Mouse (Mus musculus) liver, postnatal 0 days (tissue): ENCODE measurements at regions not wholly inside any gene's neighbourhood (a gene's known extent, or its start where the extent isn't known, plus 50 kb on each side); places are given as distances from the start of the nearest gene placed in this dataset.

Source experiments
- ATAC-seq: fragments of 200-750 bp; cut with Nextera tagmentation; 2 replicates; pipeline ENCODE4 v1.8.0; 2017; ENCODE audit warnings: mild to moderate bottlenecking, moderate library complexity
- DNase-seq: peaks from one replicate; pipeline ENCODE4 v3.0.0-alpha.2; 2016
- H3K27ac ChIP-seq: fragments of 300-500 bp; sonication (generic); 2 replicates; pipeline ENCODE4 v1.5.1; 2014; ENCODE audit warnings: antibody characterized with exemption, moderate library complexity, mild to moderate bottlenecking, low read depth
- H3K27me3 ChIP-seq: fragments of 300-500 bp; sonication (generic); 2 replicates; pipeline ENCODE4 v1.6.1; 2014; ENCODE audit warnings: low read length, control low read depth, mixed read lengths; ENCODE audit not compliant: insufficient read depth
- H3K36me3 ChIP-seq: fragments of 300-500 bp; sonication (generic); replicated peaks from 2 replicates; pipeline ENCODE4 v1.6.1; 2014; ENCODE audit warnings: mild to moderate bottlenecking, control low read depth, low read length, moderate library complexity, mixed read lengths; ENCODE audit not compliant: insufficient read depth
- H3K4me1 ChIP-seq: fragments of 300-500 bp; sonication (generic); 2 replicates; pipeline ENCODE4 v1.6.1; 2014; ENCODE audit warnings: antibody characterized with exemption, mild to moderate bottlenecking, control low read depth; ENCODE audit not compliant: insufficient read depth
- H3K4me2 ChIP-seq: fragments of 300-500 bp; sonication (generic); 2 replicates; pipeline ENCODE4 v1.6.1; 2014; ENCODE audit warnings: low read depth, mild to moderate bottlenecking, low read length, moderate library complexity, mixed read lengths
- H3K4me3 ChIP-seq: fragments of 300-500 bp; sonication (generic); 2 replicates; pipeline ENCODE4 v1.5.1; 2014; ENCODE audit warnings: low read depth, low read length
- H3K9ac ChIP-seq: fragments of 300-500 bp; sonication (generic); replicated peaks from 2 replicates; pipeline ENCODE4 v1.6.1; 2014; ENCODE audit warnings: mild to moderate bottlenecking, moderate library complexity
- H3K9me3 ChIP-seq: fragments of 300-500 bp; sonication (generic); 2 replicates; pipeline ENCODE4 v1.6.1; 2016; ENCODE audit warnings: mild to moderate bottlenecking, control low read depth, low read length, mixed read lengths
- CTCF ChIP-seq: sonication (generic); IDR thresholded peaks from 2 replicates; pipeline ENCODE4 v1.5.1; 2016; ENCODE audit warnings: antibody characterized with exemption, low read depth
- EP300 ChIP-seq: IDR thresholded peaks from 2 replicates; pipeline ENCODE4 v1.6.1; 2016; ENCODE audit warnings: antibody characterized with exemption, low read depth, mild to moderate bottlenecking
- WGBS: fragments of 180-500 bp; shearing (Covaris S2); extraction: QIAGEN DNeasy Blood & Tissue Kit; methylation state at CpG from one replicate; pipeline ENCODE4 v1.1.7; 2014; ENCODE audit not compliant: insufficient replicate concordance; 5-methylcytosine and 5-hydroxymethylcytosine counted together

DNA sequence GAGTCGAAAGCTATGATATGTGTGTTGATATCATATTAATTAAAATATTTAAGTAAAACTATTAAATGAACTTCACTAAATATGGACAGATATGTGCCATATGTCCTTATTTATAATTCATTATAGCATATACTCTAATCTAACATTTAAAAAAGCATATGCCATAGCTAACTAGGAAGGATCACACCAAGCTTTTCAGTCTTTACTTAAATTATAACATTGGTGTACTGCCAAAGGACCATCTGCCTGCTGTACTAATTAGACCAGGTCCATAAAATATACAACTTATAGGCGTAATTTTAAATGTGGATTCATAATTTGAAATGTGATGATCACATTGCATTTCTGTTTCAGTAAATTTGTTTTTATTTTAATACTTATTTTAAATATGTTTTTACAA is 651.9 kb upstream of the Klhl1 start:
- no peak for ATAC-seq
- TF ChIP-seq EP300 (no peak), CTCF (no peak)
- no peaks in the 10 kb centered on the region for H3K27me3 ChIP-seq

DNA sequence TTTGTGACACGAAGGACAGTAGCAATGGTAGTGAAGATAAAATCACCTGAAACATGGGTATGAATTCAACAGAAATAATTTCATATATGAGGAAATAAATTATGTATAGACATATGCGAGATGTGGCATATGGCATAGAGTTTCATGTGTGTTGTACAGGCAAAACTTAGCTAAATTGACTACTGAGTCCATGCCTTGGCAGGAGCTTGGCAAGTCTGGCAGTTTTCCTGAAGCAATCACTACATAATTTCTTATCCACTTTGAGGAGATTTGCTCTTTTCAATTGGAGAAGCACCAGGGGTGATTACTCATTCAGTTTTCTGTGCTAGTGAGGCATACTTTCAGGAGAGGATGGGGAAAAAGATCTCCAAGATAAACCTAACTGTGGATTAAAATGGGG is 646.9 kb upstream of the Klhl1 start:
- H3K27me3 ChIP-seq: no peaks in the 10 kb centered on the region
- no peaks in the 10 kb centered on the region for H3K36me3 ChIP-seq
- H3K4me3 ChIP-seq: no peak overlapping the region
- H3K9me3 ChIP-seq: no peaks in the 10 kb centered on the region
- no peak overlapping the region for H3K9ac ChIP-seq
- no peak overlapping the region for H3K27ac ChIP-seq
- no peak for TF ChIP-seq CTCF
- TF ChIP-seq EP300: no peak
- no peak overlapping the region for H3K4me2 ChIP-seq
- 71% methylated on average over 2 of the region's 2 CpGs for WGBS
- H3K4me1 ChIP-seq: no peaks in the 10 kb centered on the region
- no peak for ATAC-seq
- DNase-seq: no peak

More for the DNA sequence above, 651.9 kb upstream of the Klhl1 start:
- Histone ChIP-seq H3K27ac (no peak overlapping the region), H3K36me3 (no peaks in the 10 kb centered on the region), H3K4me2 (no peak overlapping the region), H3K4me1 (no peaks in the 10 kb centered on the region), H3K9ac (no peak overlapping the region), H3K4me3 (no peak overlapping the region), H3K9me3 (no peaks in the 10 kb centered on the region)
- DNase-seq: no peak
- WGBS: 73% methylated on average over 2 of the region's 2 CpGs

DNA sequence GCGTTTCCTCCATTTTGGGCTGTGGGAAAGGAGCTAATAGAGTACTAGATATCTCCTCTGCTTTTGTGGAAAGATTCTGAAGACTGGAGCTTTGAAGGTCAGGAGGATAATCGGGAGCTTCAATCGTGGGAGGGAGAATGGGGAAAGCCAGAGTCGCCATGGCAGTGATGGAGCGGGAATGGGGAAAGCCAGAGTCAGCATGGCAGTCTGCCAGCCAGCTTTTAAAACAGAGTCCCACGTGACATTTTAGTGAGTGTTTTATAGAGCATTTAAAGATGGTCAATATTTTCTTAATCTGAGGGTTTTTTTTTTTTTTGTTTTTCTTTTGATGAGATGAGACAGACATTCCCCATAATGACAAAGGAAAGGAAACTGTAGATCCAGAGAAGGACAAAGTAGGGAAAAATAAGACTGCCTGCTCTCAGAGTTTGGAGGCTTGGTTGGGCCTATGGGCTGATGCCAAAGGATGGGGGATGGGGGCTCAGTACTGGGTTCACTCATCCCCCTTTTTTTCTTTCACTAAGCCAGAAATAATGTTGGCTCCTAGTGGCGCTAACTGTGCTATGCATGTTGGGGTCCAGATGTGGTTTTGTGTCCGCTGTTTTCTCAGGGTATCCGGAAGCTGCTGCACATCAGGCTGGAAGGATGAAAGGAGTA is 630.2 kb upstream of the Klhl1 start:
- no peaks in the 10 kb centered on the region for H3K9me3 ChIP-seq
- no peak overlapping the region for H3K9ac ChIP-seq
- H3K27me3 ChIP-seq: no peaks in the 10 kb centered on the region
- no peak for DNase-seq
- no peak for ATAC-seq
- H3K27ac ChIP-seq: no peak overlapping the region
- no peak overlapping the region for H3K4me3 ChIP-seq
- TF ChIP-seq EP300: no peak
- no peak for TF ChIP-seq CTCF
- 84% methylated on average over 9 of the region's 9 CpGs for WGBS
- H3K4me2 ChIP-seq: no peak overlapping the region
- H3K36me3 ChIP-seq: no peaks in the 10 kb centered on the region
- H3K4me1 ChIP-seq: no peaks in the 10 kb centered on the region

DNA sequence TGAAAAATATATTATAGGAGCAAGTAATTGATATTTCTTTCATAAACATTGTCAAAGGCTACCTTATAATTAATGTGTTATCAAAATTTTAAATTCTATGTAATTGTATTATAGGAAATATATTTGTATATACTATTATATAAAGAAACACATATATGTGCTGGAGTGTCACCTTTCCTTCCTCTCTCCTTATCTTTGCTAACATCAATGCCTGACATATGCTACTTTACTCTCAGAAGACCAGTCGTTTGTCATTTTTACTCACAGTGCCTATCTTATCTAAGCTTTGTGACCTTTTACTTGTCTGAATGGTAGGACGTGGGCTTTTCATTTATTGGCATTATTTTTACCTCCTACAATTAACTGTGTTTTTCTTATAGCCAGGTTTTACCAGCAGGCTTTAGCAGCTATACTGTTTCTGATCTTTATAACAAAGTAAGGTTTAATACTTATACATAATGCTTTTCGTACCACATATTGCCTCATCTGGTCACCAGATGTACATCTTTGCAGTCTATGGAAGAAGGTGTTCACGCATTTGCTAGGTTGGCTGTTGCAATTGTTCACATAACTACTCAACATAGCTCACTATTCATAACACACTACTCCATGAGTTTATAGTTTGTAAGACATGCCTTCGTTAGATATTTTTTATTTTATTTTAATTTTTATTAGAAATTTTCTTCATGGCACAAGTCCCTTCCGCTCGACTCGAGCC is 597.2 kb upstream of the Klhl1 start:
- ATAC-seq (no peak), DNase-seq (no peak)
- no peak overlapping the region for H3K27ac ChIP-seq
- no peak overlapping the region for H3K4me3 ChIP-seq
- H3K9ac ChIP-seq: no peak overlapping the region
- no peak for TF ChIP-seq CTCF
- TF ChIP-seq EP300: no peak
- H3K4me2 ChIP-seq: no peak overlapping the region
- WGBS: 80% methylated on average over 8 of the region's 8 CpGs
- no peaks in the 10 kb centered on the region for H3K36me3 ChIP-seq
- no peaks in the 10 kb centered on the region for H3K4me1 ChIP-seq
- H3K27me3 ChIP-seq: no peaks in the 10 kb centered on the region
- no peaks in the 10 kb centered on the region for H3K9me3 ChIP-seq

- no peaks in the 10 kb centered on the region for H3K9me3 ChIP-seq
- H3K4me3 ChIP-seq: no peak overlapping the region
- TF ChIP-seq CTCF (no peak), EP300 (no peak)
- no peak overlapping the region for H3K27ac ChIP-seq
- WGBS: 81% methylated on average over 4 of the region's 4 CpGs
- H3K36me3 ChIP-seq: no peaks in the 10 kb centered on the region
- H3K4me1 ChIP-seq: no peaks in the 10 kb centered on the region
- H3K4me2 ChIP-seq: no peak overlapping the region
- no peak for DNase-seq
- ATAC-seq: no peak
- no peak overlapping the region for H3K9ac ChIP-seq
- no peaks in the 10 kb centered on the region for H3K27me3 ChIP-seq
Observed at GRCm38 (mm10) chr14:97101090-97101675, 582.3 kb upstream of the Klhl1 start.

DNA sequence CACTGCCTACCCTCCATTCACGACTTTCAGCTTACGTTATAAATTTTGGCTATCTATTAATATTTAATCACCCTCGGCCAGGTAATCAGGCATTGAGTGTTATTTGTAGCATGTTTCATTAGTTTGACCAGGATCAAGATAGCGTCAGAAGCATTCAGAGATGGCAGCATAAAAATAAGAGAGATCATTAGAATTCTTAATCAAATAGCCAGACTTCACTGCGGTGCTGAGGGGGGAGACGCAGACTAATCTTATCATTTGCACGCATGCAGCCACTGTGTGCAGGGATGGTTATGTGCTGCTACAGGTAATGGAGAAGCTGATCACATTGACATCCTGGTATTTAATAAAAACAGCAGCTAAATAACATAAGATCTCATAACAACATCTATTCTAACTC is 574.5 kb upstream of the Klhl1 start:
- H3K27me3 ChIP-seq: no peaks in the 10 kb centered on the region
- DNase-seq (no peak), ATAC-seq (no peak)
- H3K27ac ChIP-seq: no peak overlapping the region
- TF ChIP-seq EP300 (no peak), CTCF (no peak)
- H3K36me3 ChIP-seq: no peaks in the 10 kb centered on the region
- 70% methylated on average over 7 of the region's 7 CpGs for WGBS
- H3K9me3 ChIP-seq: no peaks in the 10 kb centered on the region
- no peaks in the 10 kb centered on the region for H3K4me1 ChIP-seq
- no peak overlapping the region for H3K4me2 ChIP-seq
- no peak overlapping the region for H3K9ac ChIP-seq
- H3K4me3 ChIP-seq: no peak overlapping the region
